Mouse (Mus musculus) testis, postnatal 14 days (tissue): ENCODE results near the gene Ablim1.
"Not testable (repeated sequence)": the region's sequence is repeated elsewhere in the genome, so short reads cannot be mapped to it uniquely, and the experiment has no call there.

ENCODE experiments used
- DNase-seq: peaks from one replicate; pipeline ENCODE4 v3.0.0; 2021; ENCODE audit warnings: low spot score

Ablim1 gene

GRCm38 (mm10) chr19:57152357-57152756 lies 162.4 kb downstream of the Ablim1 start:
- DNase-seq: no peak

GRCm38 (mm10) chr19:57151504-57151903 lies 163.2 kb downstream of the Ablim1 start:
- DNase-seq: no peak

- DNase-seq: no peak
Observed at GRCm38 (mm10) chr19:57150275-57150674, 164.4 kb downstream of the Ablim1 start.

- DNase-seq: no peak
Observed at GRCm38 (mm10) chr19:57147746-57148145, 167.0 kb downstream of the Ablim1 start.

GRCm38 (mm10) chr19:57146936-57147335 lies 167.8 kb downstream of the Ablim1 start:
- DNase-seq: peak; percentile 73

GRCm38 (mm10) chr19:57143646-57144045 lies 171.1 kb downstream of the Ablim1 start:
- DNase-seq: no peak

GRCm38 (mm10) chr19:57141756-57142461 lies 172.8 kb downstream of the Ablim1 start:
- DNase-seq: no peak

- DNase-seq: no peak
Observed at GRCm38 (mm10) chr19:57140874-57141273, 173.8 kb downstream of the Ablim1 start.

- DNase-seq: no peak
Observed at GRCm38 (mm10) chr19:57140071-57140470, 174.6 kb downstream of the Ablim1 start.

- no peak for DNase-seq
Observed at GRCm38 (mm10) chr19:57138909-57139617, 175.7 kb downstream of the Ablim1 start.

- DNase-seq: no peak
Observed at GRCm38 (mm10) chr19:57138469-57138868, 176.2 kb downstream of the Ablim1 start.

GRCm38 (mm10) chr19:57138045-57138444 lies 176.7 kb downstream of the Ablim1 start:
- no peak for DNase-seq

GRCm38 (mm10) chr19:57136228-57136627 lies 178.5 kb downstream of the Ablim1 start:
- peak; percentile 44 for DNase-seq

GRCm38 (mm10) chr19:57135654-57136053 lies 179.1 kb downstream of the Ablim1 start:
- DNase-seq: not testable (repeated sequence)

- no peak for DNase-seq
Observed at GRCm38 (mm10) chr19:57134654-57135348, 179.9 kb downstream of the Ablim1 start.

- no peak for DNase-seq
Observed at GRCm38 (mm10) chr19:57132916-57133520, 181.7 kb downstream of the Ablim1 start.

GRCm38 (mm10) chr19:57132281-57132680 lies 182.4 kb downstream of the Ablim1 start:
- DNase-seq: no peak

- DNase-seq: no peak
Observed at GRCm38 (mm10) chr19:57131366-57131765, 183.4 kb downstream of the Ablim1 start.

- DNase-seq: no peak
Observed at GRCm38 (mm10) chr19:57130591-57130990, 184.1 kb downstream of the Ablim1 start.

- no peak for DNase-seq
Observed at GRCm38 (mm10) chr19:57129729-57130128, 185.0 kb downstream of the Ablim1 start.

- no peak for DNase-seq
Observed at GRCm38 (mm10) chr19:57128037-57128436, 186.7 kb downstream of the Ablim1 start.

GRCm38 (mm10) chr19:57127523-57127922 lies 187.2 kb downstream of the Ablim1 start:
- no peak for DNase-seq
